Mouse (Mus musculus) liver, adult 2 months (tissue): ENCODE data around the gene Syn3.

Experiments
- CTCF ChIP-seq: fragments of 200-500 bp; IDR thresholded peaks from 2 replicates; pipeline ENCODE4 v1.5.1; 2011; ENCODE audit warnings: low read depth, low read length, control low read depth
- POLR2A ChIP-seq: fragments of 200-500 bp; IDR thresholded peaks from 2 replicates; pipeline ENCODE4 v1.6.1; 2011; ENCODE audit warnings: low read length, control low read depth; ENCODE audit not compliant: insufficient read depth; ENCODE audit errors: extremely low read depth

DNA sequence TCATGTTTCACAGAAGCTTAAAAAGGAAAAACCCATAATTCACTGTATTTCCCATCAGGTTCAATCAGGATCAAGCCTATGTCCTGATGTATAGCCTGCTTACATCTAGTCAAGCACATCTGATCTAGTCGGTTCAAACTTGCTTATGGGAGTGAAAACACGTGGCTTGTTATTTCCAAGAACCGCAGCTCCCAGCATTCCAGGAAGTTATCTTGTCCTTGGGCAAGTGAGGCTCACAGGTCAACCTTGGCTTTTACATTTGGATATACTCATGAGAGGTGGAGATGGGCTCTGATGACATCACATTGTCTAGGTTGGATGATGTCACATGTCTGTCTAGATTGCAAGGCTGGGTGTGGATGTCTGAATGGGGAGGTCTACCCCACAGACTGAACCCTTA is 185.7 kb downstream of the Syn3 start:
- no peak for TF ChIP-seq POLR2A
- no peak for TF ChIP-seq CTCF
